ENCODE assay signal across 9 mouse cellular contexts in genomic region chr7:113059211-113059966, GRCm38 (mm10).
DNase-seq lines count a peak whose midpoint lies in the region; ATAC-seq and TF ChIP-seq lines count a peak whose summit lies in the region.
"Had no signal": no experiment of that assay in that cellular context is flagged by ENCODE, and none has a peak within 500 bp of the region (broad histone marks: within the 10 kb centered on the region; RNA-seq: fewer than 3 reads in every experiment).

No protein-coding gene starts in this region.

- WGBS in embryonic facial prominence, embryonic 14.5 days, result 23% methylated on average over 12 of the region's 12 CpGs
- WGBS in thymus, adult 2 months, result 60% methylated on average over 12 of the region's 12 CpGs

- no peaks in the 10 kb centered on the region for H3K36me3 ChIP-seq in embryonic facial prominence, embryonic 14.5 days (ENCODE audit: control insufficient read depth, insufficient read depth, low read length)
- no peaks in the 10 kb centered on the region for H3K36me3 ChIP-seq in thymus, adult 2 months (ENCODE audit: control insufficient read depth, insufficient read depth, low read length)

- TF ChIP-seq CTCF in thymus, adult 2 months (IDR thresholded peaks at IDR 0.05; ENCODE audit: borderline replicate concordance, control insufficient read depth, extremely low read depth, insufficient read depth, low read length, poor library complexity), result no peak

- no peak for TF ChIP-seq POLR2A in thymus, adult 2 months (IDR thresholded peaks at IDR 0.05; ENCODE audit: control insufficient read depth, extremely low read depth, insufficient read depth, low read length, poor library complexity)

- no peaks in the 10 kb centered on the region for H3K9me3 ChIP-seq in embryonic facial prominence, embryonic 14.5 days (ENCODE audit: control insufficient read depth, low read length)

- H3K4me3 ChIP-seq in embryonic facial prominence, embryonic 14.5 days (ENCODE audit: low read depth, low read length), result no peak overlapping the region
- H3K4me3 ChIP-seq in thymus, adult 2 months (ENCODE audit: control insufficient read depth, insufficient read depth, low read length), result no peak overlapping the region

- intact Hi-C loops in heart, postnatal 25 days (cut with DNase I), result no loop called here

- H3K9ac ChIP-seq in embryonic facial prominence, embryonic 14.5 days (ENCODE audit: low read depth, low read length), result no peak overlapping the region
- H3K9ac ChIP-seq: liver, embryonic 14.5 days had no signal

- H3K4me2 ChIP-seq in embryonic facial prominence, embryonic 14.5 days (ENCODE audit: low read depth, low read length), result no peak overlapping the region

- peak; percentile 67; the same call in 1 of the 2 replicates for ATAC-seq in embryonic facial prominence, embryonic 14.5 days (ENCODE audit: low read depth)

- H3K27me3 ChIP-seq in embryonic facial prominence, embryonic 14.5 days (replicated peaks; ENCODE audit: control insufficient read depth, insufficient read depth, low read length), result no peaks in the 10 kb centered on the region
- H3K27me3 ChIP-seq in thymus, adult 2 months (ENCODE audit: control insufficient read depth, insufficient read depth, low read length), result no peaks in the 10 kb centered on the region

- H3K27ac ChIP-seq in embryonic facial prominence, embryonic 14.5 days (replicated peaks; ENCODE audit: low read depth, low read length), result peak overlapping the region; percentile 35
- no peak overlapping the region for H3K27ac ChIP-seq in thymus, adult 2 months (ENCODE audit: control insufficient read depth, insufficient read depth, low read length)
- H3K27ac ChIP-seq: liver, embryonic 14.5 days had no signal

- DNase-seq in ES-CJ7 (ENCODE audit: low read depth, low spot score), result peak; percentile 53
- peak; percentile 14 for DNase-seq in adipocyte (ENCODE audit: low spot score)
- DNase-seq in embryonic facial prominence, embryonic 14.5 days (ENCODE audit: low spot score), result peak; percentile 83
- DNase-seq in heart, postnatal 25 days (ENCODE audit: low spot score), result peak; percentile 56
- peak; percentile 60 to 70 for DNase-seq in layer of hippocampus, postnatal 14 days (ENCODE audit: low spot score in 2 of 2)
- peak; percentile 18 for DNase-seq in ovary, postnatal 10 days (ENCODE audit: low spot score)
- no peak for DNase-seq in T-cell, adult 2 months (ENCODE audit: low spot score)
- DNase-seq in thymus, adult 2 months, result no peak

- H3K4me1 ChIP-seq in embryonic facial prominence, embryonic 14.5 days (ENCODE audit: control insufficient read depth, insufficient read depth, low read length), result peaks cover 10% of the 10 kb centered on the region
- no peaks in the 10 kb centered on the region for H3K4me1 ChIP-seq in thymus, adult 2 months (replicated peaks; ENCODE audit: control insufficient read depth, insufficient read depth, low read length)

Comparison
In these comparisons a context has a peak if more than half of its experiments do, and no peak if none do; other contexts are left out.
1. DNase-seq: peak in ES-CJ7 (single experiment), adipocyte (single experiment), embryonic facial prominence, embryonic 14.5 days (single experiment), heart, postnatal 25 days (single experiment), layer of hippocampus, postnatal 14 days (2 of 2) and ovary, postnatal 10 days (single experiment); none in T-cell, adult 2 months (single experiment) and thymus, adult 2 months (single experiment).